Mouse (Mus musculus): ENCODE measurements around the gene Lrrc8c. TPM values are rescaled to one million over a fixed set of nuclear protein-coding genes. Genes with fewer than 3 reads are reported as not detected.

The Lrrc8c gene
- polyA plus RNA-seq, 1 experiment from 2014 or later: 24.5 TPM

DNA sequence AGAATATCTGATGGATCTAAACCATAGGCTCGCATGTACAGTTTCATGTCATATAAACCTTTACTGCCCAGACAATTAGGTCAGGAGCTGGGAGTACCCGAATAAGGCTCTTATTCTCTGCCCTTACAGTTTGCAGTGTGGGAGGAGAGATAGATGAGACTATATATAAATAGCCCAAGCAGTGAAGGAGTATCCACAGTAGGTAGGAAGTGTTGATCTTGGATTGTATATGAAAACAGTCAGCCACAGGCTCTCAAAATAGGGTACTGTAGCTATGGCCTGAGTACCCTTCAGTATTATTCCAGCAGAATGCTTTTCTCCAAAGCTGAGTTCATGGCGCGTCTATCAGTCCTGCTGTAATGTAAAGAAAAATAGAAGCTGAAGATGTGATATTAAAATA, 27.9 kb downstream of the Lrrc8c start:
- DNase-seq (ENCODE audit: low spot score): no peak

DNA sequence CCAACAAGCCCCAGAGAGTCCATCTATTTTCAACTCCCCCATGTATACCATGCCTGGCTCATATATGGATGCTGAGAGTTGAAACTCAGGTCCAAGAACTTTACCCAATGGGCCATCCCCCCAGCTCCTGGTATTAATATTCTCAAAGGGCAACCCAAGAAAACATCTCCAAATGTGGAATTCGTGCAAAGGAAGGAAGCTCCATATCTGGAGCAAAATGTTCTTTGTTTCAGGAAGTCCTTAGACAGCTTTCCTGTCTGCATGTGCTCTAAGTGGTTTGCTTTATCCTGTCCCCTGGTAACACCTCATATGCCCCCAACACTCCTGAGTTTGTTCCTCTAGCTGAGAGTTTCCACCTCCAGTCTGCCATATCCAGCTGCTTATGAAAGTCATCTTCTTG, 32.6 kb downstream of the Lrrc8c start:
- DNase-seq (ENCODE audit: low spot score): no peak

DNA sequence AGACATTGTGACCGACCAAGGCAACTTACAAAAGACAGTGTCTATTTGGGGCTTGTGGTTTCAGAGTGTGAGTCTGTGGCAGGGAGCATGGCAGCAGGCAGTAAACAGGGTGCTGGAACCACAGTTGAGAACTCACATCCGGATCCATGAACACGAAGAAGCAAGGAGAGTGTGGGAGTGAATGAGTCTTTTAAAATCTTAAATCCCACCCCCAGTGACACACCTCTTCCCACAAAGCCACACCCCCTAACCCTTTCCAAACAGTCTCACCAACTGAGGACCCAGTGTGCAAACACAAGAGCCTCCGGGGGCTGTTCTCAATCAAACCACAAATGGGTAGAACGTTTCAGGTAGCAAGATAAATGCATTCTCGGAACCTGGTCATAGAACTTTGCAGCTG, 37.1 kb downstream of the Lrrc8c start:
- no peak for DNase-seq (ENCODE audit: low spot score)

DNA sequence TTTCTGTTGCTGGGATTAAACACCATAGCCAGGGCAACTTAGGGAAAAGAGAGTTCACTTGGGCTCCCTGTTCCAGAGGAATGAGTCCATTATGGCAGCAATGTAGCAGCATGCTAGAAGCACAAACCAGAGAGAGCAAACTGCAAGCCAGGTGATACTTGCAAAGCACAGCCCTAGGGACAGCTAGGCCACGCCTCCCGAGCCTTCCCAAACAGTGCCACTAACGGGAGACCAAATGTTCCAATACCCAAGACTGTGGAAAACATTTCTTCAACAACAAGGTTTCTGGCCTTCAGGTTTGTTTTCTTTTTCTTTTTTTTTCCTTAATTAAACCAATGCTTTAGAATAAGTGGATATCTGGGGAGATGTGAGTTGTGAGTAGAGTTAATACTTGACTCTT, 38.2 kb downstream of the Lrrc8c start:
- DNase-seq (ENCODE audit: low spot score): no peak

DNA sequence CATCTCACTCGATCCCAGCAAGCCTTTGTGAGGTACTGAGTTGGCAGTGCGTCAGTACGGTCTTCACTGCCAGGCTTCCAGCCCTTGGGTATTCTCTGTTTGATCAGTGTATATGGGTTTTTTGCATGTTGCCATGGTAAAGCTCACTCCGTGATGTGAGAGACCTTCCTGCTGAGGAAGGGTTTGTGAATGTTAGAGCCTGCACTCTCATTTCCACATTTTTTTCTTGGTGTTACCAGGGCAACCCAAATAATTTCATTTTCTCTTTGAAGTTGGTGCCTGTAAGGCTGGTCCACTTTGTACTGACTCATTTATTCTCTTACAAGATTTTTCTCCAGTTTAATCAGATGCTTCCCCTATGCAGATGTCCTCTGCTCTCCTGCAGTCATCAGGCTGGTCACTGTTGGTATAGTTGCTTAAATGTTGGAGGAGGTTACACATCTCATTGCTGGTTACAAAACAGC, 38.6 kb downstream of the Lrrc8c start:
- DNase-seq (ENCODE audit: low spot score): no peak

DNA sequence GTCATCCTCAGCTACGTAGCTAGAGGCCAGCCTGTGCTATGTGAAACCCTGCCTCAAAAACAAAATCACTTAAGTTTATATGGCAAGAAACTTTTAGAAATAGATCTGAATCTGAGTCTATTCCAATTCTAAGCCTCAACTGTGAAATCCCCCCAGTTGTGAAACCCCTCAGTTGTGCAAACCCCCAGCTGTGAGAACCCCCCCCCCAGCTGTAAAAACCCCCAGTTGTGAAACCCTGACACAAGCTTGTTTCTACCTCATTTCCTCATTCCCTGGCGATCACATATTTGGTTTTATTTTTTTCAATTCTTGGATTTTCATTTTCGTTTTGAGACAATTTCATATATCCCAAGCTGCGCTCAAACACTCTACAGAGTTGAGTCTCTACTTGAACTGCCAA, 39.3 kb downstream of the Lrrc8c start:
- no peak for DNase-seq (ENCODE audit: low spot score)

DNA sequence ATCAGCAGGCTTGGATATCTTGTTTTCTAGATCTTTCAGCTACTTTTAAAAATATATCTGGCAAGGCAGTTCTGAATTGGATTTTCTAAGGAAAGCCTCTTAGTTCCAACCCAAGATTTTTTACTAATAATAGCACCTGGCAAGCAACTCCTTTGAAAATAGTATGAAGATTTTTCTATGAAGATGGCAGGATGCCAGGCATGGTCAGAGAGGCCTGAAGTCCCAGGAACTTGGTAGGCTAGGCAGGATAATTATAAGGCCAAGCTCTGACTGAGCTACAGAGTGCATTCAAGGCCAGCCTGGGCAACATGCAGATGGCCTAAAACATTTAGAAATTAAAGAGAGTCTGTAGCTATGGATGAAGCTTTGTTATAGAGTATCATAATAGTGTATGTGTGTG, 42.7 kb downstream of the Lrrc8c start:
- no peak for DNase-seq (ENCODE audit: low spot score)

DNA sequence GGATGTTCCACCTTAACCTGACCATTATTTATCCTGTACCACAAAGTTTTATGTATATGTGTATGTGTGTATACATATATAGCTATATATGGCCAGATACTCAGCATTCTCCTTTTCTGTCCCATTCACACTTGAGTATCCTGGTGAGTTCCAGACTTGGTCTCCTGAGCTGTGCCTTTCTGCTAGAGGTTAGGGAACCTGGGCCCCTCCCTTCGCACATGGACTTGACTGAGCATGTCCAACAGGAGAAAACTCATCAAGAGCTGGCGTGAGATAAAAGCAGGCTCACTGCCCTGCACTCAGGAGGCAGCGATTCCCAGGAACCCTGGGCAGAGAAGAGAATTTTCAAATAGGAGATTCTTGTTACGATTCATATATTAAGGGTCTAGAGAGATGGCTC, 45.6 kb downstream of the Lrrc8c start:
- no peak for DNase-seq (ENCODE audit: low spot score)

DNA sequence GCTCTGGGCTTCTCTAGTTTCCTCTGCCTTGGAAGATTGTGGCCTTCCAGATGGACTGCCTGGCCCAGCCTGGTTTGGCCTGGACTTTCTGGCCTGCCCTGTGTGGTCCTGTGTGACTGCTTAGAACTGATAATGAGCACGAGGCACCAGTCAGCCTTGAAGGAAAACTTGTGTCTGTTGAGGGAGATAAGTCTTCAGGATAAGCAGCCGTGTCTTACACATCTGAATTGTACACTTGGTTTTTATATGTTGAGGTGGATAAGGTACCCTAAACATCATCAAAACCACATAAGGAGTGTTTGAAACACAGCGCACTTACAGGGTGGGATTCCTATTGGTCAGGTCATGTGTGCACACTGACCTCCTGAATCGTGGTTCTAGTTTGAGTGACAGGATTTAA, 46.6 kb downstream of the Lrrc8c start:
- no peak for DNase-seq (ENCODE audit: low spot score)

DNA sequence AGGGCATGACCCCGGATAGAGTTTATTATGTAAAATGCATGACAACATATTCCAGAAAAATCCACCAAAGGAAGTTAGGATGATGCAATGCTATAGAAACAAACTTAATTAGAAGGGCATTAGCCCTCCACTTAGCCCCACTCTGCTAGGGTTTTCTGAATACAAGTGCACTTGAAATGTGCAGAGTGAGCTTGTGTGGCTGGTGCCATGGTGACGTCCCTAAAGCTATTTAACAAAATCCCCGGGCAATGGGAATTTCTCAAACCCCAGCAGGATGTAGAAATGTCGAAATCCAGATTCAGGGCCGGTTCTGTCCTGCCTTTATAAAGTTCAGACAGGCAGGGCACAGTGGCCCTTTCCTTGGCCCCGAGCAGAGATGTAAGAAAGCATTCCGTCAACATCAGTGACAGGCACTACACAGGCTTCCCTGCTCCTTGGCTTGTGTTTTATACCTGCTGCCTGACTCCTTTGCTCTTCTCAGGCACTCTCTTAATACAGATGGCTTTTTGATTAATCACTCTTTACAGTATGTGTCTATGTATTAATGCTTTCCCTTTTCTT, 47.7 kb downstream of the Lrrc8c start:
- DNase-seq (ENCODE audit: low spot score): no peak

DNA sequence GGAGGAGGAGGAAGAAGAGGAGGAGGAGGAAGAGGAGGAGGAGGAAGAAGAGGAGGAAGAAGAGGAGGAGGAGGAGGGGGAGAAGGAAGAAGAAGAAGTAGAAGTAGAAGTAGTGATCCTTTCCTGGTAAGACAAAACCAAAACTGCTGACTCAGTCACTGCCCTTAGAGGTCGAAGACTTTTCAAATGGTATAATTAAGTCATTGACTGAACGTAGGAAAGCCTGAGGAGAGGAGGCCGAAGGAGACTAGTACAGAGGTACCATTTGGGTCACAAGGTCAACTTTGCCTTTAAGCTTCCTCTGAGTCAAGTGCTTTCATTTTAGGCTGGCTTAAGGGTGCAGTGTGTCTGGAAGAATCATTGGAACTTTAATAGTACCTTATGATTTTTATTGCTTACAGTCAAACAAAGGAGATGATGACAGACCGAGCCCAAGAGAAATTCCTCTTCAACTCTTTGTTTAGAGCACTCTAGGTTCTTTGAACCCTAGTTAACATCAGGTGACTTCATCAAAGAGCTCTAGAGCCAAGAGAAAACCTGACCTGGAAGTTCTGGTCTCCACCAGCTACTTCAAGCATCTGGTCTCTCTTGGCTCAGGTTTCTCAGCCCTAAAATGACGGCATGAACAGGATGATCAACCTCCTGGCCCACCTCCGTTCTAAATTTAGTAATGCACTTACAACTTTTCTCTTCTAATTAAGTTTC, 49.0 kb downstream of the Lrrc8c start:
- DNase-seq (ENCODE audit: low spot score): no peak

DNA sequence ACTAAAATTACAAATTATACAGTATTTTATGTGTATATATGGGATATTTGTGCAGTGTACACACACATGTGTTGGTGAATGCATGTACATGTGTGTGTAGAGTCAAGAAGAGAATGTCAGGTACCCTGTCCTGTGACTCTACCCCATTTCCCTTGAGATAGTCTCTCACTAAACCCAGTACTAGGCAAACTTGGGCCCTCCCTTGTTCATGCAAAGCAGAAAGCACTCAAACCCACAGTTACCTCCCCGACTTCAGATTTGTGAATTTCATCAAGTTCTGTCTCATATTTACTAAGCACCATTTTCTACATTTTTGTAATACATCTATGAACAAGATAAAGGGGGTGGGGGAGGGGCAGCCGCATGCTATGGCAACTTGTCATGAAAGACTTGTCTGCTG, 50.0 kb downstream of the Lrrc8c start:
- no peak for DNase-seq (ENCODE audit: low spot score)

DNA sequence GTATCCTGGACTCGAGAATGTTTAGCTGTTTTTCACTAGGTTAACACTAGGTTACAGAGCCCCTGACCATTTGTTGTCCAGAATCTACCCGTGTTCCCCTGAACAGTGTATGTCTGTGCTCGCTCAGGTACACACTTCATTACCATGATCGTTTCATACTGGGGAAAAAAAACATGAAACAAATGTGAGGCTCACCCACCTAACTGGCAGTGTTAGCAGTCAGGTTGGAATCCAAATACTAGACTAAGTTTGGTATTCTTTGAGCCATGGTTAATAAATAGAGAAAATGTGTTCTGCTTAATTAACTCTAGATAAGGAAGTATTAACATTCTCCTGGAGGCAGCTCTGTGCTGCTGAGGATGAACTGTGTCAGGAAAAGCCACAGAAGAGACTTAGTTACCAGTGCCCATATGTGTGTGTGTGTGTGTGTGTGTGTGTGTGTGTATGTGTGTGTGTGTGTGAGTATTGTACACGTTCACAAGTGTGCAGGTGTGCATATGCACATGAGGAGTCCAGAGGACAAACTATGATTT, 53.0 kb downstream of the Lrrc8c start:
- no peak for DNase-seq (ENCODE audit: low spot score)

DNA sequence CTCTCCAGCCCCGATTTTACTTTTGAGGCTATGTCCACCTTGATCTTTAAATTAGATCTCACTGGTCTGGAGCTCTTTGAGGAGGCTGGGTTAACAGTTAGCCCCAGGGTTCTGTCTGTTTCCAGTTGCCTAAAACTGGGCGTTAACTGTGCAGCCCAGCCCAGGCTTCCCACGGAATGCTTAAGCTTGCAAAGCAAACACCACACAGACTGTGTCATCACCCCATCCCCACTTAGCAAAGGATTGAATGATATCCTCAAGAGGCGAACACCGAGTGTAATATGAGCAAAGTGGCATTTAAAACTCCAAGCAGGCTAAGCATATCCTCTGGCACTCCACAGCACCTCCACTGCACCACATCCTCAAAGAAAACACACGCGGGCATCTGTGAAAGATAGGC, 53.7 kb downstream of the Lrrc8c start:
- no peak for DNase-seq (ENCODE audit: low spot score)

DNA sequence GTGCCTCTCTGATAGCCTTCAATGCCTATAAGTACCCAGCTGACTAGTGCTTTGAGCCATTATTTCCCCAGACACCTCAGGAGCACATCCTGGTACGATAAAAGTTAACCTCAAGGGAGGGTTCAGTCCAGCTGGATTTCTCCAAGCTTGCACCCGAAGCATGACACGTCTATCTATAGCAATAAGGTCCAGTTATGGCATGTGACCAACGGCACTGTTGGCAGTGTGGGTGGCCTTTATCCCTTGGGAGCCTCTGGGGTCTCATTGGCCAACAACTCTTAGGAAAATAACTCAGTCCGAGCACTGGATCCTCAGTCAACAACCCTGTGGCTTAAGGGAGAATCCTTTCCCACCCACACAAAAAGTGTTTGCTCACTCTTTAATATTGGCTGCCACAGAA, 55.6 kb downstream of the Lrrc8c start:
- no peak for DNase-seq (ENCODE audit: low spot score)

DNA sequence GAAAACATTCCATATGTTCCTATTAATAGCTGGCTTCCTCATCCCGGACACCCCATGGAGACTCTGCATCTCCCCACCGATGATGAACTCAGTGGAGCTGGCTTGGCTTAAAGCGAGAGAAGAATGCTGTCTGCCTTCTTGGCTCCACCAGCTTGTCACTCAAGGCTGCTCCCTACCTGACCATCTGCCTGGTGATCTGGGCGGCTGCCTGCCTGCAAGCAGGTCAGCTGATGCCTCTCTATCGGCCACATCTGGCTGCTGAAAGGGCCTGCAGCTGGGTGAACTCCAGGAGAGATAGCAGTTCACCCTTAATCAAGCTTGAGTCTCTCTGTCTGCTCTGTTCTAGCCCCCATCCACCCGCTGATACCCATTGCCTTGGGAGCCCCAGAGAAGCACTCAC, 56.7 kb downstream of the Lrrc8c start:
- no peak for DNase-seq (ENCODE audit: low spot score)

DNA sequence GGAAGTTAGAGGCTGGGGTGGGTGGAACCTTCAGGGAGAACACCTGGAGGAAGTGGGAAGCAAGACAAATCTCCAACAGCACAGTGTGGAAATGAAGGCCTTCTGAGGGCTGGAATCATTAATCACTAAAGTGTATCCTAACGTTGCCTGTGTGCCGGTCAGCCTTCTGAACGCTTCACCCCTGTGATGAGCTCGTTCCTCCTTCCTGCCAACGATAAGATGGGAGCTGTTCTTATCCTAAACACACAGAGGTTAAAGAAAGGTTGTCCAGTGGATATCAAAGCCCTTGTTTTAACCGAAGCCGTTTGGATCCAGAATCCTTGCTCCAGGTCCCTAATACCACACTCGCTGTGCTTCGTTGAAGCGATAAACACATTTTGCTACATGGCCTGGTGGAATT, 61.7 kb downstream of the Lrrc8c start:
- no peak for DNase-seq (ENCODE audit: low spot score)

DNA sequence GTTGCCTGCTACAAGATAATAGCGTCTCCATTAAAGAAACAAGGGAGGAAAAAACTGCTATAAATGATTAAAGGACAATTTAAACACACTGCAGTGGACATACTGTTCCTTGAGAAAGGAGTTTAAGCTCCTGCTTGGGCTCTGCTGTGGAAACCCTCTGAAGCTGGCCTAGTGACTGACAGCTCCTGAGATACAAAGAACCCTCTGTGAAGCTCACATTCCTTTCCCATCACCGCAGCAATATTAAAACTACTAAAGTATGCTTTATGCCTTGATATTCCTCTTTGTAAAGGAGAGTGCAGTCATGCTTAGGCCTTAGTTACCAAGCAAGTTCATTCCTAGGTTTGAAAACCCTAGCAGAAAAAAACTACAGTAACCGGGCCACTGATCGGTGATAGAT, 66.7 kb downstream of the Lrrc8c start:
- DNase-seq (ENCODE audit: low spot score): no peak

DNA sequence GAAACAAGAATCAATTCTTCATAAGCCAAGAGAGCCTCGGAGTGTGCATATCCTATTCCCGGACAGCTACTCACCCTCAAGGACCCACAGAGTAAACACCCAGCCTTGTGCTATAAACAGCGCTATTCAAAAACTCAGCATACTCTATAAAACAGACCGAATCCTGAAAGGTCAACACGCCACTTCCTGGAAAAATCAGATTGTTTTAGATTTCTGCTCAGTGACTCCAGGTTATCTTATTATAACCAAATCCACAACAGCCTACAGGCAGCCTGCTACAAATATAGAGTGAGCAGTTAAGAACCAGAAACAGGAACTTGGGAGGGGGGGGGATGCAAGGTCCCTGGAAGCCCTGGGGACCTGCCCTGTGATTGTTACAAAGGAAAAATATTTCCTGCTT, 67.5 kb downstream of the Lrrc8c start:
- DNase-seq (ENCODE audit: low spot score): no peak

DNA sequence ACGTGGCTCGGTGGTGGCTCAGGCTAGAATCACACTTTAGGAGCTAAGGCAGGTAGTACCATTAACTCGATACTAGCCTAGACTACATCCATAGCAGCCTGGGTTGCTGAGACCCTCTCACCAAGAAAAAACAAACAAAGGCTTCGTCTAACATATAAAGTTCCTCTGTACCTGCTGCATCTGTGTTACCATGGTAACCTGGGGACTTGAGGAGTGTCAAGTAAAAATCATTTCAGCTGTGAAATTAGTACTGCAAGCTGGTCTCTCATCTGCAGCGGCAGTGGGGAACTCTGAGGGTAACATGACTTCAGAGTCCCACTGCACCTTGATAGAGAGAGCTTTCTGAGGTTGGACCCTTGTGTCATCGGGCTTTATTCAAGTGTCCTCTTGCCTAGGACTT, 68.3 kb downstream of the Lrrc8c start:
- peak; percentile 19 for DNase-seq (ENCODE audit: low spot score)

DNA sequence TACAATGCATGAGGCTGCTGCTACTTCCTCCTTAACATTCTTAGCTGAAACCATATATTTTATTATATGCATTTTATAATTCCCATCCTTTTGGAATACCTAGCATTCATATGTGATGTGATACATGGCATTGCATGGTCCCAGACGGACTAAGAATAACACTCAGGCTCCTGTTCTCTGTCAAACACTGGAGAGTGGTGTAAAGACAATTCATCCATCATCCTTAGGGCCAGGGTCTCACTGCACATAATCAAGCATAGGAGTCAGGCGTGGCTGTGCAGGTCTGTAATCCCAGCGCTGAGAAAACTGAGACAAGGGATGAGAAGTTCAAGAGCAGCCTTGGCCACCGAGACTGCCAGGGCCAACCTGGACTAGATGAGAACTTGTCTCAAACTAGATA, 69.5 kb downstream of the Lrrc8c start:
- no peak for DNase-seq (ENCODE audit: low spot score)

DNA sequence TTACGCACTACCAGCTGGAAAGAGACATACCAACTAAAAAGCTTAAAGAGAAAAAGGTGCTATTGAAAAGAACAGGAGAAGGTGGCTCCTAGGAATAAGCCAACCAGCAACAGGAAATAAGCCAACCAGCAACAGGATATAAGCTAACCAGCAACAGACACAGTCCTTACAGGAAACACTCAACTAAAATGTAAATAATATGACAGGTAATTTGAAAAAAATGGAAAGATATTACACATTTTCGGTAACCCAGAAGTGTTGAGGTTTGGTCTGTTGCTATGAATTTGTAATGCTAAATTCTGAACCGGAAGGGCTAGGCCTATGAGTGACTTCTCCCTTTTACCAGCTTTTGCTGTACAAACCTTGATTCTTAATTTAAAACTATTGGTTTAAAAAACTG, 69.9 kb downstream of the Lrrc8c start:
- DNase-seq (ENCODE audit: low spot score): no peak

DNA sequence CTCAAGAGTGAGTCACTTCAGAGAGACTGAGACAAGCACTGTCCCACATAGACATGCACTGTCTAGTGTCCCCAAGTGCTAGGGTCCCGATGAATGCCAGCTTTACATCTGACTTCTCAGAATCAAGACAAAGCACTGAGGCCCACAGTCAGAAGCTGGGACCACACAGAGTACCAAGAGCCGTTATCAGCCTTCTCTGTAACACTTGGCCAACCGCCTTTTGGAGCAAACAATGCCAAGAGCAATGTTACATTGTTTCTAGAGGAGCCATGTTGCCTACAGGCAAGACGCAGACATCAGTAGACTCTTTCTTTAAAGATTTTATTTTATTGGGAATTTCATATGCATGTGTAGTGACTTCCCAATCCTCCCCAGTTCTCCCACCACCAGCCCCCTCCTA, 73.2 kb downstream of the Lrrc8c start:
- DNase-seq (ENCODE audit: low spot score): no peak
